In the genomic region with DNA sequence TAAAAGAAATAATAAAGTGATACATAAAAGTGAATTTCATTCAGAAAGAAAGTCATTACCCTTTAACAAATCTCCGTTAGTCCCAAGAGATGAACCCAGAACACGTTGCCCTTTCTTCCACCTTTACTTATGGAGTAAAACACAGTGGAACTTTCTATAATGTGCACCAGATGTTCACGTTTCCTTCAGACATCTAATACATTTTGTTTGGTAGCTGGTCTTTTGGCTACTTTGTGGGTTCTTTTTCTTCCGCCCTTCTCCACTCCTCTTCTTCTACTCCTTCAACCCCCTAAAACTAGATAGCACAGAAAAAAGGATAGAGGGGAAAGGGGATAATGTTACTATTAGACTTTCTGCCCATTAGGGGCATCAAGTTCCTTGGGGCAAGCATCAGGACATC, we compare ENCODE assay signal across 19 mouse cellular contexts. TPM values are rescaled to one million over a fixed set of nuclear protein-coding genes. Genes with fewer than 3 reads are reported as not detected.
"Had no signal": no experiment of that assay in that cellular context is flagged by ENCODE, and none has a peak within 500 bp of the region (broad histone marks: within the 10 kb centered on the region; RNA-seq: fewer than 3 reads in every experiment).

No protein-coding gene starts in this region.

- DNase-seq: lung, adult 18-20 months; lung, embryonic 14.5 days; lung, postnatal 10 days; lung, postnatal 4 days; right cerebral cortex, adult 18-20 months; right cerebral cortex, postnatal 25 days; right cerebral cortex, postnatal 4 days; spleen, adult 18-20 months; thymus, adult 18-20 months; thymus, postnatal 14 days; thymus, postnatal 36 days had no signal

- H3K4me1 ChIP-seq: midbrain, embryonic 10.5 days; midbrain, embryonic 13.5 days; neural tube, embryonic 13.5 days; neural tube, embryonic 15.5 days had no signal

- H3K4me2 ChIP-seq: lung, embryonic 14.5 days; midbrain, embryonic 13.5 days; neural tube, embryonic 13.5 days; neural tube, embryonic 15.5 days had no signal

- H3K4me3 ChIP-seq: midbrain, embryonic 10.5 days; midbrain, embryonic 13.5 days; myocyte; neural tube, embryonic 13.5 days; neural tube, embryonic 15.5 days had no signal

- H3K9ac ChIP-seq: lung, embryonic 14.5 days; midbrain, embryonic 13.5 days; neural tube, embryonic 13.5 days; neural tube, embryonic 15.5 days had no signal

- ATAC-seq: midbrain, embryonic 13.5 days; midbrain, embryonic 16.5 days had no signal

- H3K27me3 ChIP-seq: midbrain, embryonic 13.5 days; neural tube, embryonic 13.5 days; neural tube, embryonic 15.5 days had no signal

- H3K27ac ChIP-seq: midbrain, embryonic 10.5 days; midbrain, embryonic 13.5 days; neural tube, embryonic 13.5 days; neural tube, embryonic 15.5 days had no signal

- H3K9me3 ChIP-seq: midbrain, embryonic 10.5 days; midbrain, embryonic 13.5 days; neural tube, embryonic 13.5 days; neural tube, embryonic 15.5 days had no signal

RNA-seq across cellular contexts. Expression of a gene that starts 6.3 kb away (rescaled TPM):
- polyA plus RNA-seq: lung, embryonic 14.5 days; lung, embryonic 16.5 days; midbrain, embryonic 13.5 days; myocyte; neural tube, embryonic 13.5 days; neural tube, embryonic 15.5 days had no signal

RNA-seq across cellular contexts. Expression of a gene that starts 36.7 kb away (rescaled TPM):
- polyA plus RNA-seq: lung, embryonic 14.5 days; midbrain, embryonic 10.5 days; myocyte; neural tube, embryonic 11.5 days had no signal

RNA-seq across cellular contexts. Expression of a gene that starts 38.9 kb away (rescaled TPM):
- polyA plus RNA-seq: midbrain, embryonic 10.5 days; midbrain, embryonic 13.5 days; midbrain, embryonic 16.5 days; myocyte; neural tube, embryonic 11.5 days; neural tube, embryonic 13.5 days; neural tube, embryonic 15.5 days had no signal
